20 mouse cellular contexts compared by ENCODE assay signal in genomic region chr5:106671893-106672292, GRCm38 (mm10). TPM values are rescaled to one million over a fixed set of nuclear protein-coding genes. Genes with fewer than 3 reads are reported as not detected.
DNase-seq lines count a peak whose midpoint lies in the region; ATAC-seq and TF ChIP-seq lines count a peak whose summit lies in the region.
"Had no signal": no experiment of that assay in that cellular context is flagged by ENCODE, and none has a peak within 500 bp of the region (broad histone marks: within the 10 kb centered on the region; RNA-seq: fewer than 3 reads in every experiment).

No protein-coding gene starts in this region.

- 0 out of 2 replicates have a peak, but pooled peaks cover 1% of the 10 kb centered on the region for H3K9me3 ChIP-seq in heart, embryonic 16.5 days (replicated peaks; ENCODE audit: control insufficient read depth, low read length)
- no peaks in the 10 kb centered on the region for H3K9me3 ChIP-seq in liver, embryonic 15.5 days (replicated peaks)
- H3K9me3 ChIP-seq in liver, postnatal 0 days (ENCODE audit: low read length): no peaks in the 10 kb centered on the region
- H3K9me3 ChIP-seq in forebrain, embryonic 16.5 days (ENCODE audit: control insufficient read depth, low read length): no peaks in the 10 kb centered on the region
- H3K9me3 ChIP-seq: hindbrain, embryonic 12.5 days; midbrain, embryonic 13.5 days; neural tube, embryonic 13.5 days had no signal

- TF ChIP-seq EP300 in heart, adult 2 months (IDR thresholded peaks at IDR 0.05; ENCODE audit: insufficient read depth, low read depth, low read length): no peak
- no peak for TF ChIP-seq EP300 in liver, postnatal 0 days (IDR thresholded peaks at IDR 0.05; ENCODE audit: low read depth)

- H3K36me3 ChIP-seq in heart, embryonic 16.5 days (ENCODE audit: control insufficient read depth, insufficient read depth): peaks cover 3% of the 10 kb centered on the region; the same call in 1 of the 2 replicates
- H3K36me3 ChIP-seq in heart, adult 2 months (ENCODE audit: control insufficient read depth, insufficient read depth, low read length): peaks cover 13% of the 10 kb centered on the region
- H3K36me3 ChIP-seq in liver, embryonic 15.5 days (replicated peaks): peaks cover 22% of the 10 kb centered on the region
- peaks cover 9% of the 10 kb centered on the region; the same call in 1 of the 2 replicates for H3K36me3 ChIP-seq in liver, postnatal 0 days (replicated peaks; ENCODE audit: insufficient read depth, low read length)
- H3K36me3 ChIP-seq in forebrain, embryonic 16.5 days (ENCODE audit: control insufficient read depth, insufficient read depth): no peaks in the 10 kb centered on the region

- H3K4me1 ChIP-seq in heart, embryonic 16.5 days (ENCODE audit: control insufficient read depth, insufficient read depth, low read length): peaks cover 16% of the 10 kb centered on the region
- H3K4me1 ChIP-seq in heart, adult 2 months (ENCODE audit: control insufficient read depth, insufficient read depth, low read length): peaks cover 13% of the 10 kb centered on the region
- H3K4me1 ChIP-seq in liver, embryonic 15.5 days (replicated peaks): peaks cover 11% of the 10 kb centered on the region
- peaks cover 7% of the 10 kb centered on the region; the same call in 1 of the 2 replicates for H3K4me1 ChIP-seq in liver, postnatal 0 days (ENCODE audit: insufficient read depth)
- H3K4me1 ChIP-seq in forebrain, embryonic 16.5 days (replicated peaks; ENCODE audit: control insufficient read depth, insufficient read depth, low read length): 0 out of 2 replicates have a peak, but pooled peaks cover 4% of the 10 kb centered on the region
- H3K4me1 ChIP-seq: forebrain, embryonic 10.5 days; hindbrain, embryonic 12.5 days; midbrain, embryonic 13.5 days had no signal

- no peak overlapping the region for H3K4me2 ChIP-seq in heart, embryonic 16.5 days (ENCODE audit: low read depth, low read length)
- H3K4me2 ChIP-seq in liver, embryonic 15.5 days: no peak overlapping the region
- H3K4me2 ChIP-seq in liver, postnatal 0 days (ENCODE audit: low read depth, low read length): no peak overlapping the region
- no peak overlapping the region for H3K4me2 ChIP-seq in forebrain, embryonic 16.5 days (ENCODE audit: low read length)
- H3K4me2 ChIP-seq: hindbrain, embryonic 12.5 days; midbrain, embryonic 13.5 days; neural tube, embryonic 13.5 days had no signal

- peak; percentile 69 for ATAC-seq in heart, embryonic 16.5 days (replicated peaks; ENCODE audit: extremely low read depth, insufficient read depth, low FRiP score)
- ATAC-seq in liver, embryonic 15.5 days (ENCODE audit: insufficient read depth): no peak
- ATAC-seq in liver, postnatal 0 days: no peak
- ATAC-seq in forebrain, embryonic 16.5 days: no peak
- ATAC-seq: inflammation-experienced regulatory T-cells, adult 6 months; midbrain, embryonic 13.5 days had no signal

- intact Hi-C loops in heart, adult 2 months (cut with DNase I): no loop called here
- intact Hi-C loops in heart, postnatal 10 days (cut with DNase I): loop anchor here (2.0 kb wide), 1 partner anchor 21 kb away; no protein-coding TSS in a partner anchor

- 52% methylated on average over 3 of the region's 3 CpGs for WGBS in heart, embryonic 16.5 days
- 26% methylated on average over 3 of the region's 3 CpGs for WGBS in heart, adult 2 months
- WGBS in liver, embryonic 15.5 days (ENCODE audit: insufficient replicate concordance): 40% methylated on average over 3 of the region's 3 CpGs
- 53% methylated on average over 3 of the region's 3 CpGs for WGBS in liver, postnatal 0 days (ENCODE audit: insufficient replicate concordance)
- 73% methylated on average over 3 of the region's 3 CpGs for WGBS in forebrain, embryonic 16.5 days

- no peaks in the 10 kb centered on the region for H3K27me3 ChIP-seq in heart, embryonic 16.5 days (ENCODE audit: control insufficient read depth, insufficient read depth, low read length)
- H3K27me3 ChIP-seq in heart, adult 2 months (ENCODE audit: control insufficient read depth, insufficient read depth, low read length): no peaks in the 10 kb centered on the region
- no peaks in the 10 kb centered on the region for H3K27me3 ChIP-seq in liver, embryonic 15.5 days
- no peaks in the 10 kb centered on the region for H3K27me3 ChIP-seq in liver, postnatal 0 days (ENCODE audit: insufficient read depth, low read length)
- H3K27me3 ChIP-seq in forebrain, embryonic 16.5 days (replicated peaks; ENCODE audit: control insufficient read depth, insufficient read depth, low read length): no peaks in the 10 kb centered on the region
- H3K27me3 ChIP-seq: hindbrain, embryonic 12.5 days; midbrain, embryonic 13.5 days; neural tube, embryonic 13.5 days had no signal

- H3K4me3 ChIP-seq in heart, embryonic 16.5 days (ENCODE audit: low read length): no peak overlapping the region
- no peak overlapping the region for H3K4me3 ChIP-seq in heart, adult 2 months
- H3K4me3 ChIP-seq in liver, embryonic 15.5 days (replicated peaks): no peak overlapping the region
- H3K4me3 ChIP-seq in liver, postnatal 0 days (ENCODE audit: low read depth, low read length): no peak overlapping the region
- no peak overlapping the region for H3K4me3 ChIP-seq in forebrain, embryonic 16.5 days (replicated peaks; ENCODE audit: low read length)
- H3K4me3 ChIP-seq: forebrain, embryonic 10.5 days; gastrocnemius, adult 2 months; hindbrain, embryonic 12.5 days; layer of hippocampus, adult 2 months; midbrain, embryonic 13.5 days; neural tube, embryonic 13.5 days had no signal

- no peak for TF ChIP-seq POLR2A in heart, adult 2 months (IDR thresholded peaks at IDR 0.05; ENCODE audit: insufficient read depth, low read depth, low read length)

- no peak overlapping the region for H3K9ac ChIP-seq in heart, embryonic 16.5 days (ENCODE audit: low read length)
- no peak overlapping the region for H3K9ac ChIP-seq in heart, adult 2 months (ENCODE audit: low read depth, low read length)
- no peak overlapping the region for H3K9ac ChIP-seq in liver, embryonic 15.5 days
- H3K9ac ChIP-seq in liver, postnatal 0 days (replicated peaks): no peak overlapping the region
- H3K9ac ChIP-seq in forebrain, embryonic 16.5 days (replicated peaks; ENCODE audit: low read depth, low read length): no peak overlapping the region
- H3K9ac ChIP-seq: hindbrain, embryonic 12.5 days; midbrain, embryonic 13.5 days; neural tube, embryonic 13.5 days had no signal

- peak overlapping the region; percentile 59 for H3K27ac ChIP-seq in heart, embryonic 16.5 days (ENCODE audit: low read length)
- H3K27ac ChIP-seq in heart, adult 2 months: no peak overlapping the region
- peak overlapping the region; percentile 33; the same call in 1 of the 2 replicates for H3K27ac ChIP-seq in liver, embryonic 15.5 days (replicated peaks)
- no peak overlapping the region for H3K27ac ChIP-seq in liver, postnatal 0 days (ENCODE audit: low read depth)
- no peak overlapping the region for H3K27ac ChIP-seq in forebrain, embryonic 16.5 days (ENCODE audit: low read length)
- H3K27ac ChIP-seq: forebrain, embryonic 10.5 days; hindbrain, embryonic 12.5 days; layer of hippocampus, adult 2 months; macrophage; midbrain, embryonic 13.5 days; neural tube, embryonic 13.5 days had no signal

- H3K79me2 ChIP-seq in heart, adult 2 months (replicated peaks; ENCODE audit: control insufficient read depth, insufficient read depth, low read length): peaks cover 13% of the 10 kb centered on the region

- TF ChIP-seq CTCF in heart, adult 2 months (IDR thresholded peaks at IDR 0.05): no peak
- no peak for TF ChIP-seq CTCF in liver, postnatal 0 days (IDR thresholded peaks at IDR 0.05; ENCODE audit: low read depth)

- DNase-seq in heart, adult 2 months: no peak
- DNase-seq in liver, postnatal 0 days: no peak
- DNase-seq in heart, postnatal 10 days: peak; percentile 22 to 25
- DNase-seq in lung, postnatal 10 days: peak; percentile 16
- DNase-seq: adrenal gland, adult 8-10 months; cerebellum, adult 8-10 months; gastrocnemius, adult 2 months; kidney, postnatal 10 days; layer of hippocampus, postnatal 36 days; thymus, postnatal 4 days had no signal

RNA-seq across cellular contexts. Expression of gene Zfp644, which starts 25.2 kb away (rescaled TPM):
- 35.8 and 40.2 TPM in 2 replicates for polyA plus RNA-seq in heart, embryonic 16.5 days (2015; fragmentation: Nextera tagmentation; extraction: Ambion mirVana)
- 10 to 100 TPM; 53.7 to 58.9 TPM for total RNA-seq in heart, adult 2 months (2021)
- polyA plus RNA-seq in heart, adult 2 months (2012; rRNA removed): 9.5 and 20.1 TPM in 2 replicates
- 16.5 and 16.7 TPM in 2 replicates for polyA plus RNA-seq in liver, embryonic 15.5 days (2015; fragmentation: Nextera tagmentation; extraction: Ambion mirVana)
- polyA plus RNA-seq in liver, postnatal 0 days (2015; fragmentation: Nextera tagmentation; extraction: Ambion mirVana): 15.7 and 19.8 TPM in 2 replicates
- total RNA-seq in heart, postnatal 10 days (2021): 10 to 100 TPM; 93.5 to 98.2 TPM
- polyA plus RNA-seq in forebrain, embryonic 16.5 days (2015; fragmentation: Nextera tagmentation; extraction: Ambion mirVana): 79.1 and 85.8 TPM in 2 replicates

Comparison
In these comparisons a context has a peak if more than half of its experiments do, and no peak if none do; other contexts are left out.
1. H3K27ac ChIP-seq: peak in heart, embryonic 16.5 days (single experiment) and liver, embryonic 15.5 days (single experiment); none in heart, adult 2 months (single experiment), liver, postnatal 0 days (single experiment) and forebrain, embryonic 16.5 days (single experiment).
2. DNase-seq: peak in heart, postnatal 10 days (2 of 2) and lung, postnatal 10 days (single experiment); none in heart, adult 2 months (0 of 2) and liver, postnatal 0 days (single experiment).